8 mouse cellular contexts compared by ENCODE assay signal in the genomic region with DNA sequence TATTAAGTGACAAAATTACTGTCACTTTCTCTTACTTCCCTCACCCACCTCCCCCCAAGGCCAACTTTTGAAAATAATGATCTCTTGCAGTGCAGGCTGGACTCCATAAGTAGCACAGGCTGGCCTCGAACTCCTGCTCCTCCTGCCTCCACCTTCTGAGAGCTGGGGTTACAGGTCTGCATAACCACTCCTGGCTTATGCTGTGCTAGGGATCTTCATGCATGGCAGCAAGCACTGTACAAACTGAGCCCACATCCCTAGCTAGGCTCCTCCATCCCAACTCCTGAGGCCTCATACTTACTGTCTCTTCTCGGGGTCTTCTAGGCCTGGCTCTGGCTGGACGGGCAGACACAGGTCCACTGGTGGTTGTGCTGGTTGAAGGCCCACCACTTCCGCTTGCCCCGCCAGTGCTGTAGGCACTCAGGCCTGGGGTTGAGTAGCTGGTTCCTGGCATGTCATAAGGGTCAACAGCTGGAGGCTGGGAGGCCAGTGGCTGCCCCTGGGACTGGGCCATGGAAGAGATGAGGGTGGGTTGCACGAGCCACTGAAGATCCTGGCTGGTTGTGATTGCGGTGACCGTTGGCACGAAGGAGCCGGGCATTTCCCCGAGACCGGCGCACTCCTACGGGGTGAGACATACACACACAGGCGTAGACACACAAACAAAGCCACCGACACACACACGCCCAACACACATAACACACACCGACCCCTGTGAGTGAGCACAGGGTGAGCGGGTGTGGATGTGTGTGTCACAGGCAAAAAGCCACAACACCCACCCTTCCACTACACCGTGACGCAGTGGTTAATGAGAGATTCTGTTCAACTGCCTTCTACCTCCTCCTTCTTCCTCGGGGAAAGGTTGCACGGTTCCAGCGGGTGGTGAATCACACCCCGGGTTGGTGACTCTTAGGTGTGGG. TPM values are rescaled to one million over a fixed set of nuclear protein-coding genes. Genes with fewer than 3 reads are reported as not detected.
DNase-seq lines count a peak whose midpoint lies in the region; ATAC-seq lines count a peak whose summit lies in the region.

No protein-coding gene starts in this region.

- H3K4me1 ChIP-seq in heart, embryonic 13.5 days = peaks cover 42% of the 10 kb centered on the region
- H3K4me1 ChIP-seq in embryonic facial prominence, embryonic 11.5 days (ENCODE audit: control insufficient read depth, insufficient read depth, low read length) = peaks cover 6% of the 10 kb centered on the region
- H3K4me1 ChIP-seq in limb, embryonic 12.5 days (replicated peaks) = peaks cover 39% of the 10 kb centered on the region
- H3K4me1 ChIP-seq in kidney, embryonic 14.5 days (ENCODE audit: control insufficient read depth, insufficient read depth, low read length) = peaks cover 4% of the 10 kb centered on the region; the same call in 1 of the 2 replicates

- 64% methylated on average over 25 of the region's 25 CpGs for WGBS in heart, embryonic 13.5 days
- 64% methylated on average over 25 of the region's 25 CpGs for WGBS in embryonic facial prominence, embryonic 11.5 days
- 69% methylated on average over 24 of the region's 25 CpGs for WGBS in limb, embryonic 12.5 days
- 70% methylated on average over 25 of the region's 25 CpGs for WGBS in kidney, embryonic 14.5 days

- peak overlapping the region; percentile 68; the same call in 1 of the 2 replicates for H3K4me3 ChIP-seq in heart, embryonic 13.5 days
- H3K4me3 ChIP-seq in embryonic facial prominence, embryonic 11.5 days (ENCODE audit: low read depth, low read length) = no peak overlapping the region
- 0 out of 2 replicates have a peak overlapping the region, but pooled peaks have one; percentile 66 for H3K4me3 ChIP-seq in limb, embryonic 12.5 days (replicated peaks)
- no peak overlapping the region for H3K4me3 ChIP-seq in kidney, embryonic 14.5 days (ENCODE audit: low read length)

- ATAC-seq in heart, embryonic 13.5 days (ENCODE audit: extremely low read depth, insufficient number of reproducible peaks, low FRiP score, low TSS enrichment) = no peak
- ATAC-seq in embryonic facial prominence, embryonic 11.5 days (replicated peaks; ENCODE audit: insufficient number of reproducible peaks, low FRiP score, low TSS enrichment, low read depth) = no peak
- ATAC-seq in limb, embryonic 12.5 days (ENCODE audit: insufficient number of reproducible peaks, insufficient read depth, low FRiP score, low TSS enrichment, low read depth) = no peak
- no peak for ATAC-seq in kidney, embryonic 14.5 days (ENCODE audit: low FRiP score, low TSS enrichment)

- H3K4me2 ChIP-seq in heart, embryonic 13.5 days = peak overlapping the region; percentile 100
- peak overlapping the region; percentile 75 for H3K4me2 ChIP-seq in embryonic facial prominence, embryonic 11.5 days (ENCODE audit: low read depth, low read length)
- peak overlapping the region; percentile 98 for H3K4me2 ChIP-seq in limb, embryonic 12.5 days
- no peak overlapping the region for H3K4me2 ChIP-seq in kidney, embryonic 14.5 days (replicated peaks; ENCODE audit: low read depth, low read length)

- no peak overlapping the region for H3K27ac ChIP-seq in heart, embryonic 13.5 days (replicated peaks)
- H3K27ac ChIP-seq in embryonic facial prominence, embryonic 11.5 days (replicated peaks; ENCODE audit: low read depth, low read length) = no peak overlapping the region
- H3K27ac ChIP-seq in limb, embryonic 12.5 days = no peak overlapping the region
- no peak overlapping the region for H3K27ac ChIP-seq in kidney, embryonic 14.5 days (ENCODE audit: low read depth, low read length)

- no peak overlapping the region for H3K9ac ChIP-seq in heart, embryonic 13.5 days
- no peak overlapping the region for H3K9ac ChIP-seq in embryonic facial prominence, embryonic 11.5 days (replicated peaks; ENCODE audit: low read length)
- peak overlapping the region; percentile 57; the same call in 1 of the 2 replicates for H3K9ac ChIP-seq in limb, embryonic 12.5 days (replicated peaks)
- no peak overlapping the region for H3K9ac ChIP-seq in kidney, embryonic 14.5 days (ENCODE audit: low read depth, low read length)

- H3K27me3 ChIP-seq in heart, embryonic 13.5 days (replicated peaks) = peaks cover 58% of the 10 kb centered on the region
- H3K27me3 ChIP-seq in embryonic facial prominence, embryonic 11.5 days (ENCODE audit: control insufficient read depth, insufficient read depth, low read length) = peaks cover 41% of the 10 kb centered on the region
- H3K27me3 ChIP-seq in limb, embryonic 12.5 days = peaks cover 73% of the 10 kb centered on the region
- H3K27me3 ChIP-seq in kidney, embryonic 14.5 days (ENCODE audit: control insufficient read depth, insufficient read depth, low read length) = peaks cover 51% of the 10 kb centered on the region

- H3K9me3 ChIP-seq in heart, embryonic 13.5 days = no peaks in the 10 kb centered on the region
- H3K9me3 ChIP-seq in embryonic facial prominence, embryonic 11.5 days (replicated peaks; ENCODE audit: control insufficient read depth, low read length) = no peaks in the 10 kb centered on the region
- H3K9me3 ChIP-seq in limb, embryonic 12.5 days = no peaks in the 10 kb centered on the region
- no peaks in the 10 kb centered on the region for H3K9me3 ChIP-seq in kidney, embryonic 14.5 days (ENCODE audit: control insufficient read depth, low read length)

- no peaks in the 10 kb centered on the region for H3K36me3 ChIP-seq in heart, embryonic 13.5 days
- H3K36me3 ChIP-seq in embryonic facial prominence, embryonic 11.5 days (replicated peaks; ENCODE audit: control insufficient read depth, insufficient read depth, low read depth, low read length) = no peaks in the 10 kb centered on the region
- H3K36me3 ChIP-seq in limb, embryonic 12.5 days = no peaks in the 10 kb centered on the region
- H3K36me3 ChIP-seq in kidney, embryonic 14.5 days (ENCODE audit: control insufficient read depth, insufficient read depth, low read length) = no peaks in the 10 kb centered on the region

- no peak for DNase-seq in heart, adult 9 months (ENCODE audit: low spot score in 2 of 2)
- peak; percentile 36 for DNase-seq in 416B (ENCODE audit: low read depth)
- no peak for DNase-seq in embryonic facial prominence, embryonic 11.5 days (ENCODE audit: low spot score)
- no peak for DNase-seq in gastrocnemius, adult 8-10 months (ENCODE audit: low spot score in 2 of 2)
- DNase-seq in urinary bladder, adult 18-20 months (ENCODE audit: low spot score in 2 of 2) = no peak

RNA-seq across cellular contexts. Expression of a gene that starts 2.8 kb away (rescaled TPM):
- polyA plus RNA-seq in heart, embryonic 13.5 days (2015; fragmentation: Nextera tagmentation; extraction: Ambion mirVana) = 0.14 and 0.16 TPM in 2 replicates
- polyA plus RNA-seq in embryonic facial prominence, embryonic 11.5 days (2014; fragmentation: Nextera tagmentation; extraction: Ambion mirVana) = not detected in 2 replicates
- polyA plus RNA-seq in limb, embryonic 12.5 days (2016; fragmentation: Nextera tagmentation; extraction: Ambion mirVana) = 0.18 and 0.20 TPM in 2 replicates
- under 1 TPM; 0.16 to 0.86 (median 0.30) TPM for total RNA-seq in gastrocnemius, adult 8-10 months (2022)
- polyA plus RNA-seq in kidney, embryonic 14.5 days (2014; fragmentation: Nextera tagmentation; extraction: Ambion mirVana) = 0.14 and 0.20 TPM in 2 replicates

RNA-seq across cellular contexts. Expression of a gene that starts 24.7 kb away (rescaled TPM):
- polyA plus RNA-seq in heart, embryonic 13.5 days (2015; fragmentation: Nextera tagmentation; extraction: Ambion mirVana) = 26.1 and 29.3 TPM in 2 replicates
- polyA plus RNA-seq in embryonic facial prominence, embryonic 11.5 days (2014; fragmentation: Nextera tagmentation; extraction: Ambion mirVana) = 15.8 and 17.5 TPM in 2 replicates
- polyA plus RNA-seq in limb, embryonic 12.5 days (2016; fragmentation: Nextera tagmentation; extraction: Ambion mirVana) = 12.4 and 12.8 TPM in 2 replicates
- 1,000 to 10,000 TPM; 1,093 to 1,223 (median 1,133) TPM for total RNA-seq in gastrocnemius, adult 8-10 months (2022)
- 5.4 and 5.7 TPM in 2 replicates for polyA plus RNA-seq in kidney, embryonic 14.5 days (2014; fragmentation: Nextera tagmentation; extraction: Ambion mirVana)

RNA-seq across cellular contexts. Expression of a gene that starts 27.2 kb away (rescaled TPM):
- polyA plus RNA-seq in heart, embryonic 13.5 days (2015; fragmentation: Nextera tagmentation; extraction: Ambion mirVana) = not detected in 2 replicates
- not detected in 2 replicates for polyA plus RNA-seq in embryonic facial prominence, embryonic 11.5 days (2014; fragmentation: Nextera tagmentation; extraction: Ambion mirVana)
- polyA plus RNA-seq in limb, embryonic 12.5 days (2016; fragmentation: Nextera tagmentation; extraction: Ambion mirVana) = not detected in 2 replicates
- under 1 TPM in 2 of 4 experiments, not detected in 2; 0.40 to 0.80 TPM for total RNA-seq in gastrocnemius, adult 8-10 months (2022)
- not detected in 2 replicates for polyA plus RNA-seq in kidney, embryonic 14.5 days (2014; fragmentation: Nextera tagmentation; extraction: Ambion mirVana)

RNA-seq across cellular contexts. Expression of a gene that starts 35.5 kb away (rescaled TPM):
- polyA plus RNA-seq in heart, embryonic 13.5 days (2015; fragmentation: Nextera tagmentation; extraction: Ambion mirVana) = 81.2 and 81.7 TPM in 2 replicates
- polyA plus RNA-seq in embryonic facial prominence, embryonic 11.5 days (2014; fragmentation: Nextera tagmentation; extraction: Ambion mirVana) = 53.2 and 54.9 TPM in 2 replicates
- polyA plus RNA-seq in limb, embryonic 12.5 days (2016; fragmentation: Nextera tagmentation; extraction: Ambion mirVana) = 66.4 and 68.8 TPM in 2 replicates
- total RNA-seq in gastrocnemius, adult 8-10 months (2022) = 10 to 100 TPM in 3 of 4 experiments, 1 to 10 TPM in 1; 7.1 to 19.7 (median 15.0) TPM
- polyA plus RNA-seq in kidney, embryonic 14.5 days (2014; fragmentation: Nextera tagmentation; extraction: Ambion mirVana) = 54.2 and 56.5 TPM in 2 replicates

RNA-seq across cellular contexts. Expression of a gene that starts 37.5 kb away (rescaled TPM):
- polyA plus RNA-seq in heart, embryonic 13.5 days (2015; fragmentation: Nextera tagmentation; extraction: Ambion mirVana) = 62.6 and 62.7 TPM in 2 replicates
- polyA plus RNA-seq in embryonic facial prominence, embryonic 11.5 days (2014; fragmentation: Nextera tagmentation; extraction: Ambion mirVana) = 87.1 and 94.5 TPM in 2 replicates
- polyA plus RNA-seq in limb, embryonic 12.5 days (2016; fragmentation: Nextera tagmentation; extraction: Ambion mirVana) = 92.3 and 105 TPM in 2 replicates
- total RNA-seq in gastrocnemius, adult 8-10 months (2022) = 10 to 100 TPM; 27.1 to 33.7 (median 28.7) TPM
- polyA plus RNA-seq in kidney, embryonic 14.5 days (2014; fragmentation: Nextera tagmentation; extraction: Ambion mirVana) = 95.2 and 102 TPM in 2 replicates

Comparison
In these comparisons a context has a peak if more than half of its experiments do, and no peak if none do; other contexts are left out.
1. H3K4me3 ChIP-seq: peak in heart, embryonic 13.5 days (single experiment) and limb, embryonic 12.5 days (single experiment); none in embryonic facial prominence, embryonic 11.5 days (single experiment) and kidney, embryonic 14.5 days (single experiment).